In the genomic region with DNA sequence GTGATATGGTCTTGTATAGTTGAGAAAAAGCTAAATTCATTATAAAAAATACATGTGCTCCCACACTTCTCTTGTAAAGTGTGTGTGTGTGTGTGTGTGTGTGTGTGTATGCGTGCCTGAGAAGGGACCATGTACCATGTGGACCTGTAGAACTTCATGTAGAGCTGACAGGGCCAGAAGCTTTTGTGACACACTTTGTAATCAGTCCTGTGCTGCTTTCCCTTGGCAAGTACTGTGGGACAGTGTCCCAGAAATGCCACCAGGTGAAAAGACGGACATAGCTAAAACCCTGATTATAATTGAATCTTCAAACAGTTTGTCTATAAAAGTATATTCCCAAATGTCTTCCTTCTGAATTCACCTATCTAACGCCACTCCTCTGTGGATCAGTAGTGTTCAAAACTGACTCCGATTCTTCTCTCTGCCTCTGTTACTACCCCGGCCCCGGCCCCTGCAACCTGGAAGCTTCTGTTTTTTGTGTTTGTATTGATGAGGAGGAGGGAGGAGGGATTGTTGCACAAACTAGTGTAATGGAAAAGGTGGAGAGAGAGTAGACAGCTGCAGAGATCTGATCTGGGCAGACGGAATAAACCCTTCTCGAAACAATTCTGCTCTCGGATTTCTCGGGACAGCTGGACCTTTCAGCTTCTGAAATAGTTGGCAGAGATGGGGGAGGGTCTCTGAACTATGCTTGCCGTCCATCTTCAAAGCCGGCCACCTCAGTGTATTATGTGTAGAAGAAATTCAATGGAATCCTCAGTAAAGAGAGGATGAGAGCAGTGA, we compare ENCODE assay signal across 29 mouse cellular contexts. TPM values are rescaled to one million over a fixed set of nuclear protein-coding genes. Genes with fewer than 3 reads are reported as not detected.
DNase-seq lines count a peak whose midpoint lies in the region; ATAC-seq and TF ChIP-seq lines count a peak whose summit lies in the region.
"Had no signal": no experiment of that assay in that cellular context is flagged by ENCODE, and none has a peak within 500 bp of the region (broad histone marks: within the 10 kb centered on the region; RNA-seq: fewer than 3 reads in every experiment).

No protein-coding gene starts in this region.

- peak overlapping the region; percentile 47 for H3K4me2 ChIP-seq in heart, embryonic 15.5 days
- no peak overlapping the region for H3K4me2 ChIP-seq in hindbrain, embryonic 11.5 days (replicated peaks; ENCODE audit: low read depth, low read length)
- H3K4me2 ChIP-seq: limb, embryonic 15.5 days; lung, embryonic 14.5 days; midbrain, embryonic 12.5 days had no signal

- TF ChIP-seq POLR2A in liver, adult 2 months (IDR thresholded peaks at IDR 0.05; ENCODE audit: extremely low read depth, insufficient read depth, low read length): no peak

- DNase-seq in heart, adult 11 months: peak; percentile 94
- DNase-seq in heart, postnatal 4 days: no peak
- peak; percentile 89 for DNase-seq in liver, adult 2 months (ENCODE audit: extremely low read depth, low read depth, low spot score)
- no peak for DNase-seq in liver
- no peak for DNase-seq in hindbrain, embryonic 11.5 days (ENCODE audit: low spot score)
- DNase-seq in embryo, embryonic 10 days (ENCODE audit: low spot score): no peak
- DNase-seq: adrenal gland, postnatal 25 days; cerebellum, adult 8-10 months; forebrain, postnatal 0 days; gastrocnemius, postnatal 36 days; kidney, adult 9 months; kidney, postnatal 25 days; layer of hippocampus, postnatal 36 days; lung, embryonic 14.5 days; thymus, adult 2 months had no signal

- no peak for ATAC-seq in heart, embryonic 15.5 days (replicated peaks; ENCODE audit: insufficient number of reproducible peaks, insufficient read depth, low FRiP score, low read depth)
- no peak for ATAC-seq in hindbrain, embryonic 11.5 days (ENCODE audit: low FRiP score)
- ATAC-seq: CD4-positive, CD25-positive, alpha-beta regulatory T cell, adult 4 months; forebrain, postnatal 0 days; hindbrain, postnatal 0 days; intestine, embryonic 16.5 days had no signal

- H3K4me3 ChIP-seq in liver, adult 2 months (ENCODE audit: insufficient read depth, low read depth, low read length): peak overlapping the region; percentile 11; the same call in 1 of the 2 replicates
- 0 out of 2 replicates have a peak overlapping the region, but pooled peaks have one; percentile 23 for H3K4me3 ChIP-seq in heart, embryonic 15.5 days
- no peak overlapping the region for H3K4me3 ChIP-seq in hindbrain, embryonic 11.5 days (ENCODE audit: low read depth, low read length)
- H3K4me3 ChIP-seq: hindbrain, embryonic 10.5 days; layer of hippocampus, adult 2 months; limb, embryonic 15.5 days; midbrain, embryonic 12.5 days had no signal

- no peaks in the 10 kb centered on the region for H3K9me3 ChIP-seq in heart, embryonic 15.5 days (replicated peaks)
- no peaks in the 10 kb centered on the region for H3K9me3 ChIP-seq in hindbrain, embryonic 11.5 days (ENCODE audit: control insufficient read depth, low read length)
- H3K9me3 ChIP-seq: hindbrain, embryonic 10.5 days; limb, embryonic 15.5 days; midbrain, embryonic 12.5 days had no signal

- H3K79me2 ChIP-seq in liver, adult 2 months (ENCODE audit: control insufficient read depth, insufficient read depth, low read length): no peaks in the 10 kb centered on the region

- no peak for TF ChIP-seq CTCF in liver, adult 2 months (IDR thresholded peaks at IDR 0.05; ENCODE audit: low read depth, low read length)

- H3K36me3 ChIP-seq in liver, adult 2 months (ENCODE audit: control insufficient read depth, insufficient read depth, low read length): peaks cover 13% of the 10 kb centered on the region
- no peaks in the 10 kb centered on the region for H3K36me3 ChIP-seq in heart, embryonic 15.5 days
- H3K36me3 ChIP-seq in hindbrain, embryonic 11.5 days (ENCODE audit: control insufficient read depth, insufficient read depth, low read length): no peaks in the 10 kb centered on the region
- H3K36me3 ChIP-seq: hindbrain, embryonic 10.5 days; limb, embryonic 15.5 days; midbrain, embryonic 12.5 days had no signal

- peaks cover 12% of the 10 kb centered on the region for H3K4me1 ChIP-seq in liver, adult 2 months (ENCODE audit: control insufficient read depth, insufficient read depth, low read length)
- peaks cover 28% of the 10 kb centered on the region for H3K4me1 ChIP-seq in heart, embryonic 15.5 days (replicated peaks)
- H3K4me1 ChIP-seq in hindbrain, embryonic 11.5 days (replicated peaks; ENCODE audit: control insufficient read depth, insufficient read depth, low read length): no peaks in the 10 kb centered on the region

- 21% methylated on average over 12 of the region's 12 CpGs for whole genome bisulfite sequencing in liver, adult 2 months
- 56% methylated on average over 12 of the region's 12 CpGs for WGBS in heart, embryonic 15.5 days
- 75% methylated on average over 12 of the region's 12 CpGs for WGBS in hindbrain, embryonic 11.5 days

- H3K27ac ChIP-seq in liver, adult 2 months (replicated peaks; ENCODE audit: insufficient read depth, low read depth, low read length): peak overlapping the region; percentile 97
- peak overlapping the region; percentile 73 for H3K27ac ChIP-seq in heart, embryonic 15.5 days
- no peak overlapping the region for H3K27ac ChIP-seq in hindbrain, embryonic 11.5 days (ENCODE audit: low read depth, low read length)
- H3K27ac ChIP-seq: hindbrain, embryonic 10.5 days; hindbrain, postnatal 0 days; layer of hippocampus, adult 2 months; limb, embryonic 15.5 days; midbrain, embryonic 12.5 days; stomach, postnatal 0 days had no signal

- peak overlapping the region; percentile 69 for H3K9ac ChIP-seq in liver, adult 2 months (ENCODE audit: low read depth, low read length)
- H3K9ac ChIP-seq in heart, embryonic 15.5 days: no peak overlapping the region
- H3K9ac ChIP-seq in hindbrain, embryonic 11.5 days (ENCODE audit: low read depth, low read length): no peak overlapping the region
- H3K9ac ChIP-seq: forebrain, postnatal 0 days; limb, embryonic 15.5 days; lung, embryonic 14.5 days; midbrain, embryonic 12.5 days had no signal

- no peaks in the 10 kb centered on the region for H3K27me3 ChIP-seq in liver, adult 2 months (ENCODE audit: control insufficient read depth, insufficient read depth, low read length)
- H3K27me3 ChIP-seq in heart, embryonic 15.5 days: peaks cover 26% of the 10 kb centered on the region
- H3K27me3 ChIP-seq in hindbrain, embryonic 11.5 days (ENCODE audit: control insufficient read depth, insufficient read depth, low read length): peaks cover 11% of the 10 kb centered on the region

RNA-seq across cellular contexts. Expression of gene Hfe2, which starts 0.8 kb away (rescaled TPM):
- 10 to 100 TPM; 95.6 to 97.0 TPM for total RNA-seq in heart, postnatal 4 days (2021)
- 29.6 and 36.4 TPM in 2 replicates for total RNA-seq in liver, adult 2 months (2014; rRNA removed)
- polyA plus RNA-seq in liver, adult 2 months (2012; rRNA removed): 93.8 and 98.4 TPM in 2 replicates
- polyA plus RNA-seq in heart, embryonic 15.5 days (2015; fragmentation: Nextera tagmentation; extraction: Ambion mirVana): 7.9 and 8.0 TPM in 2 replicates
- 1.5 and 1.6 TPM in 2 replicates for polyA plus RNA-seq in hindbrain, embryonic 11.5 days (2014; fragmentation: Nextera tagmentation; extraction: Ambion mirVana)
- total RNA-seq: adrenal gland, postnatal 25 days; megakaryocyte, adult 5-6 weeks; neutrophil, adult 5-6 weeks had no signal
- polyA plus RNA-seq: small intestine, adult 2 months had no signal

RNA-seq across cellular contexts. Expression of gene Txnip, which starts 33.5 kb away (rescaled TPM):
- total RNA-seq in heart, postnatal 4 days (2021): 100 to 1,000 TPM; 286 to 331 TPM
- total RNA-seq in liver, adult 2 months (2014; rRNA removed): 153 and 159 TPM in 2 replicates
- polyA plus RNA-seq in liver, adult 2 months (2012; rRNA removed): 51.0 and 74.3 TPM in 2 replicates
- polyA plus RNA-seq in heart, embryonic 15.5 days (2015; fragmentation: Nextera tagmentation; extraction: Ambion mirVana): 206 and 208 TPM in 2 replicates
- 48.9 and 53.4 TPM in 2 replicates for polyA plus RNA-seq in hindbrain, embryonic 11.5 days (2014; fragmentation: Nextera tagmentation; extraction: Ambion mirVana)

RNA-seq across cellular contexts. Expression of gene Gm16253, which starts 52.6 kb away (rescaled TPM):
- 1 to 10 TPM; 2.5 to 2.9 TPM for total RNA-seq in heart, postnatal 4 days (2021)
- total RNA-seq in liver, adult 2 months (2014; rRNA removed): not detected in 2 replicates
- not detected in 2 replicates for polyA plus RNA-seq in liver, adult 2 months (2012; rRNA removed)
- 1.3 and 1.6 TPM in 2 replicates for polyA plus RNA-seq in heart, embryonic 15.5 days (2015; fragmentation: Nextera tagmentation; extraction: Ambion mirVana)
- 0.46 and 0.70 TPM in 2 replicates for polyA plus RNA-seq in hindbrain, embryonic 11.5 days (2014; fragmentation: Nextera tagmentation; extraction: Ambion mirVana)
- total RNA-seq: adrenal gland, postnatal 25 days; forebrain, postnatal 0 days; hindbrain, postnatal 0 days; layer of hippocampus, adult 2 months; layer of hippocampus, postnatal 36 days; left cerebral cortex, postnatal 10 days; neutrophil, adult 5-6 weeks had no signal
- polyA plus RNA-seq: brain, embryonic 14.5 days; forebrain, postnatal 0 days; small intestine, adult 2 months; thymus, adult 2 months had no signal

Comparison
In these comparisons a context has a peak if more than half of its experiments do, and no peak if none do; other contexts are left out.
1. DNase-seq: peak in heart, adult 11 months (single experiment) and liver, adult 2 months (single experiment); none in heart, postnatal 4 days (single experiment), liver (single experiment), hindbrain, embryonic 11.5 days (single experiment) and embryo, embryonic 10 days (single experiment).
2. RNA of gene Hfe2, which starts 0.8 kb away (polyA plus RNA-seq): 93.8 to 98.4 TPM in liver, adult 2 months; 7.9 to 8.0 TPM in heart, embryonic 15.5 days and 1.5 to 1.6 TPM in hindbrain, embryonic 11.5 days; every median in the first group is over 10 times any median in the second.